Mouse (Mus musculus): ENCODE results near the gene Zc3h7b. TPM values are rescaled to one million over a fixed set of nuclear protein-coding genes. Genes with fewer than 3 reads are reported as not detected.

Gene Zc3h7b
- total RNA-seq, 1 experiment, result 22.5 TPM

- H3K36me3 ChIP-seq (ENCODE audit: control insufficient read depth, insufficient read depth, low read length, poor library complexity, severe bottlenecking), result peaks cover 38% of the 10 kb centered on the region
- in situ Hi-C loops (cut with MboI; ENCODE audit: low sequenced_read_pairs in 2 of 2, unreplicated experiment in 2 of 2), result no loop called here
- TF ChIP-seq ZC3H11A (IDR thresholded peaks at IDR 0.05; ENCODE audit: borderline replicate concordance, low read depth, low read length) (no peak), MAFK (IDR thresholded peaks at IDR 0.05; ENCODE audit: insufficient read depth, low read depth, low read length) (no peak), CHD2 (IDR thresholded peaks at IDR 0.05; ENCODE audit: low read depth, low read length) (no peak), ZNF384 (IDR thresholded peaks at IDR 0.05; ENCODE audit: low read depth, low read length) (no peak), HCFC1 (IDR thresholded peaks at IDR 0.05; ENCODE audit: borderline replicate concordance, insufficient read depth, low read length) (no peak)
Observed at GRCm38 (mm10) chr15:81703094-81703489, 41.8 kb upstream of the Zc3h7b start.

GRCm38 (mm10) chr15:81708991-81709390, 35.9 kb upstream of the Zc3h7b start:
- H3K27ac ChIP-seq (ENCODE audit: insufficient read depth, low read depth, low read length, poor library complexity, severe bottlenecking), result no peak overlapping the region
- peaks cover 0 to 23% of the 10 kb centered on the region in 2 experiments; a peak in 2 of 4 replicates for H3K4me1 ChIP-seq (ENCODE audit: control insufficient read depth in 2 of 2, insufficient read depth in 2 of 2, low read length in 2 of 2, poor library complexity in 1 of 2)
- H3K9me3 ChIP-seq (ENCODE audit: control insufficient read depth, insufficient read depth, low read depth, low read length), result no peaks in the 10 kb centered on the region
- peaks cover 79% of the 10 kb centered on the region for H3K36me3 ChIP-seq (ENCODE audit: control insufficient read depth, insufficient read depth, low read length, poor library complexity, severe bottlenecking)
- TF ChIP-seq ZC3H11A (IDR thresholded peaks at IDR 0.05; ENCODE audit: borderline replicate concordance, low read depth, low read length) (no peak), ZNF384 (IDR thresholded peaks at IDR 0.05; ENCODE audit: low read depth, low read length) (no peak), CHD2 (IDR thresholded peaks at IDR 0.05; ENCODE audit: low read depth, low read length) (no peak), HCFC1 (IDR thresholded peaks at IDR 0.05; ENCODE audit: borderline replicate concordance, insufficient read depth, low read length) (no peak), MAFK (IDR thresholded peaks at IDR 0.05; ENCODE audit: insufficient read depth, low read depth, low read length) (no peak)
- H3K4me3 ChIP-seq (ENCODE audit: insufficient read depth in 1 of 2, low read depth in 1 of 2, low read length in 2 of 2, poor library complexity in 1 of 2, severe bottlenecking in 1 of 2), result no peak overlapping the region
- no peak for DNase-seq (ENCODE audit: low read depth, low spot score)
- in situ Hi-C loops (cut with MboI; ENCODE audit: low sequenced_read_pairs in 2 of 2, unreplicated experiment in 2 of 2), result no loop called here
- H3K9ac ChIP-seq (ENCODE audit: insufficient read depth, low read depth, low read length, poor library complexity, severe bottlenecking), result no peak overlapping the region

More at GRCm38 (mm10) chr15:81703094-81703489, 41.8 kb upstream of the Zc3h7b start:
- no peak for DNase-seq (ENCODE audit: low read depth, low spot score)
- Histone ChIP-seq H3K4me1 (ENCODE audit: control insufficient read depth in 2 of 2, insufficient read depth in 2 of 2, low read length in 2 of 2, poor library complexity in 1 of 2) (peaks cover 2 to 21% of the 10 kb centered on the region in 2 experiments; a peak in 2 of 4 replicates), H3K4me3 (ENCODE audit: insufficient read depth in 1 of 2, low read depth in 1 of 2, low read length in 2 of 2, poor library complexity in 1 of 2, severe bottlenecking in 1 of 2) (no peak overlapping the region), H3K27ac (ENCODE audit: insufficient read depth, low read depth, low read length, poor library complexity, severe bottlenecking) (no peak overlapping the region), H3K9me3 (ENCODE audit: control insufficient read depth, insufficient read depth, low read depth, low read length) (no peaks in the 10 kb centered on the region), H3K9ac (ENCODE audit: insufficient read depth, low read depth, low read length, poor library complexity, severe bottlenecking) (no peak overlapping the region)

GRCm38 (mm10) chr15:81709686-81710085, 35.2 kb upstream of the Zc3h7b start:
- in situ Hi-C loops (cut with MboI; ENCODE audit: low sequenced_read_pairs in 2 of 2, unreplicated experiment in 2 of 2), result no loop called here
- DNase-seq (ENCODE audit: low read depth, low spot score), result no peak
- H3K9me3 ChIP-seq (ENCODE audit: control insufficient read depth, insufficient read depth, low read depth, low read length), result no peaks in the 10 kb centered on the region
- TF ChIP-seq HCFC1 (IDR thresholded peaks at IDR 0.05; ENCODE audit: borderline replicate concordance, insufficient read depth, low read length) (no peak), ZC3H11A (IDR thresholded peaks at IDR 0.05; ENCODE audit: borderline replicate concordance, low read depth, low read length) (no peak), ZNF384 (IDR thresholded peaks at IDR 0.05; ENCODE audit: low read depth, low read length) (no peak)
- H3K4me3 ChIP-seq (ENCODE audit: insufficient read depth in 1 of 2, low read depth in 1 of 2, low read length in 2 of 2, poor library complexity in 1 of 2, severe bottlenecking in 1 of 2), result no peak overlapping the region
- H3K36me3 ChIP-seq (ENCODE audit: control insufficient read depth, insufficient read depth, low read length, poor library complexity, severe bottlenecking), result peaks cover 74% of the 10 kb centered on the region
- peaks cover 0 to 19% of the 10 kb centered on the region in 2 experiments; a peak in 1 of 4 replicates for H3K4me1 ChIP-seq (ENCODE audit: control insufficient read depth in 2 of 2, insufficient read depth in 2 of 2, low read length in 2 of 2, poor library complexity in 1 of 2)
- H3K9ac ChIP-seq (ENCODE audit: insufficient read depth, low read depth, low read length, poor library complexity, severe bottlenecking), result no peak overlapping the region
- no peak overlapping the region for H3K27ac ChIP-seq (ENCODE audit: insufficient read depth, low read depth, low read length, poor library complexity, severe bottlenecking)

- in situ Hi-C loops (cut with MboI; ENCODE audit: low sequenced_read_pairs in 2 of 2, unreplicated experiment in 2 of 2), result no loop called here
- DNase-seq (ENCODE audit: low read depth, low spot score), result no peak
- H3K9me3 ChIP-seq (ENCODE audit: control insufficient read depth, insufficient read depth, low read depth, low read length), result no peaks in the 10 kb centered on the region
- no peak overlapping the region for H3K9ac ChIP-seq (ENCODE audit: insufficient read depth, low read depth, low read length, poor library complexity, severe bottlenecking)
- no peak for TF ChIP-seq MAFK (IDR thresholded peaks at IDR 0.05; ENCODE audit: insufficient read depth, low read depth, low read length)
- no peak for TF ChIP-seq ZC3H11A (IDR thresholded peaks at IDR 0.05; ENCODE audit: borderline replicate concordance, low read depth, low read length)
- TF ChIP-seq ZNF384 (IDR thresholded peaks at IDR 0.05; ENCODE audit: low read depth, low read length), result no peak
- no peak for TF ChIP-seq HCFC1 (IDR thresholded peaks at IDR 0.05; ENCODE audit: borderline replicate concordance, insufficient read depth, low read length)
- TF ChIP-seq CHD2 (IDR thresholded peaks at IDR 0.05; ENCODE audit: low read depth, low read length), result no peak
- H3K4me3 ChIP-seq (ENCODE audit: insufficient read depth in 1 of 2, low read depth in 1 of 2, low read length in 2 of 2, poor library complexity in 1 of 2, severe bottlenecking in 1 of 2), result no peak overlapping the region
- H3K27ac ChIP-seq (ENCODE audit: insufficient read depth, low read depth, low read length, poor library complexity, severe bottlenecking), result no peak overlapping the region
- peaks cover 71% of the 10 kb centered on the region for H3K36me3 ChIP-seq (ENCODE audit: control insufficient read depth, insufficient read depth, low read length, poor library complexity, severe bottlenecking)
- peaks cover 0 to 10% of the 10 kb centered on the region in 2 experiments; a peak in 1 of 4 replicates for H3K4me1 ChIP-seq (ENCODE audit: control insufficient read depth in 2 of 2, insufficient read depth in 2 of 2, low read length in 2 of 2, poor library complexity in 1 of 2)
Observed at GRCm38 (mm10) chr15:81710801-81711200, 34.1 kb upstream of the Zc3h7b start.

- Histone ChIP-seq H3K9ac (ENCODE audit: insufficient read depth, low read depth, low read length, poor library complexity, severe bottlenecking) (no peak overlapping the region), H3K4me3 (ENCODE audit: insufficient read depth in 1 of 2, low read depth in 1 of 2, low read length in 2 of 2, poor library complexity in 1 of 2, severe bottlenecking in 1 of 2) (no peak overlapping the region), H3K9me3 (ENCODE audit: control insufficient read depth, insufficient read depth, low read depth, low read length) (no peaks in the 10 kb centered on the region), H3K36me3 (ENCODE audit: control insufficient read depth, insufficient read depth, low read length, poor library complexity, severe bottlenecking) (peaks cover 84% of the 10 kb centered on the region), H3K27ac (ENCODE audit: insufficient read depth, low read depth, low read length, poor library complexity, severe bottlenecking) (no peak overlapping the region), H3K4me1 (ENCODE audit: control insufficient read depth in 2 of 2, insufficient read depth in 2 of 2, low read length in 2 of 2, poor library complexity in 1 of 2) (peaks cover 0 to 5% of the 10 kb centered on the region in 2 experiments; a peak in 1 of 4 replicates)
- TF ChIP-seq MAFK (IDR thresholded peaks at IDR 0.05; ENCODE audit: insufficient read depth, low read depth, low read length), result no peak
- no peak for TF ChIP-seq ZNF384 (IDR thresholded peaks at IDR 0.05; ENCODE audit: low read depth, low read length)
- no peak for TF ChIP-seq CHD2 (IDR thresholded peaks at IDR 0.05; ENCODE audit: low read depth, low read length)
- DNase-seq (ENCODE audit: low read depth, low spot score), result no peak
- in situ Hi-C loops (cut with MboI; ENCODE audit: low sequenced_read_pairs in 2 of 2, unreplicated experiment in 2 of 2), result no loop called here
Observed at GRCm38 (mm10) chr15:81713742-81714141, 31.1 kb upstream of the Zc3h7b start.
